Mouse (Mus musculus): ENCODE data around the gene Hebp1.

DNA sequence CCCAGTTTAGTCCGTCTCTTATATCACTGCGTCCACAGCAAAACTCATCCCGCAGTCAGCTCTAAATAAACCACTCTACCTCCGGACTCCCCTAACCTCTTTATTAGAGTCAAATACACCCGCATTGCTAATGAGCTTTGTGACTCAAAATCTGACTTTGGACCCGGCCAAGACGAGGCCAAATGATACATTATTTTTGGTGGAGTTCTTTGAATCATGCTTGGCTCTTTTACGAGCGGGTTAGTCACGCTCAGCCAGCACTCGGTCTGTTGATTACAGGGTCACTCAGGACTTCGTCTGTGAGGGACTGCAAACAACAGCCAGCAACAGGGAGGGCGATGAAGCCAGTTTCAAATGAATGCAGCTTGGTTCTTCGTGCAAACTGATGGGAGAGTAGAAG is 59.1 kb downstream of the Hebp1 start:
- TF ChIP-seq CTCF (IDR thresholded peaks at IDR 0.05; ENCODE audit: extremely low read depth, insufficient read length, insufficient replicate concordance, low read depth, low read length) (no peak), POLR2A (IDR thresholded peaks at IDR 0.05; ENCODE audit: low read depth, low read length) (no peak)
